Mouse (Mus musculus): ENCODE results near the gene Ciapin1. TPM values are rescaled to one million over a fixed set of nuclear protein-coding genes. Genes with fewer than 3 reads are reported as not detected.

The Ciapin1 gene
- total RNA-seq (2022) = 10 to 100 TPM; 62.0 to 88.0 (median 71.0) TPM

GRCm38 (mm10) chr8:94837662-94838574 is at the start of gene Ciapin1, which contains the start of gene Coq9:
Gene Ciapin1 (minus strand): TSS chr8:94838358.
Gene Coq9 (plus strand): TSS chr8:94838321.
- peak; percentile 93 to 94 for DNase-seq (ENCODE audit: low spot score in 2 of 2)

GRCm38 (mm10) chr8:94880742-94881141 is 42.6 kb upstream of the Ciapin1 start:
- DNase-seq (ENCODE audit: low spot score in 2 of 2) = no peak

- no peak for DNase-seq (ENCODE audit: low spot score in 2 of 2)
These were observed 38.7 kb upstream of the Ciapin1 start for GRCm38 (mm10) chr8:94876820-94877219.

GRCm38 (mm10) chr8:94876197-94876730 is 38.1 kb upstream of the Ciapin1 start, which contains the start of gene Dok4:
Gene Dok4 (minus strand): TSS chr8:94876330.
- DNase-seq (ENCODE audit: low spot score in 2 of 2) = peak in 1 of 2 experiments; percentile 62

GRCm38 (mm10) chr8:94875871-94876150 is 37.7 kb upstream of the Ciapin1 start:
- no peak for DNase-seq (ENCODE audit: low spot score in 2 of 2)

GRCm38 (mm10) chr8:94875096-94875870 is 37.1 kb upstream of the Ciapin1 start:
- no peak for DNase-seq (ENCODE audit: low spot score in 2 of 2)

- peak in 1 of 2 experiments; percentile 72 for DNase-seq (ENCODE audit: low spot score in 2 of 2)
These were observed 36.2 kb upstream of the Ciapin1 start for GRCm38 (mm10) chr8:94874358-94874757.

- DNase-seq (ENCODE audit: low spot score in 2 of 2) = no peak
These were observed 34.4 kb upstream of the Ciapin1 start for GRCm38 (mm10) chr8:94872576-94872975.

GRCm38 (mm10) chr8:94872156-94872555 is 34.0 kb upstream of the Ciapin1 start:
- DNase-seq (ENCODE audit: low spot score in 2 of 2) = no peak

GRCm38 (mm10) chr8:94871108-94871894 is 33.1 kb upstream of the Ciapin1 start:
- peak; percentile 67 to 74 for DNase-seq (ENCODE audit: low spot score in 2 of 2)

- peak; percentile 64 to 66 for DNase-seq (ENCODE audit: low spot score in 2 of 2)
These were observed 32.4 kb upstream of the Ciapin1 start for GRCm38 (mm10) chr8:94870474-94871107.

GRCm38 (mm10) chr8:94870003-94870402 is 31.8 kb upstream of the Ciapin1 start:
- no peak for DNase-seq (ENCODE audit: low spot score in 2 of 2)

GRCm38 (mm10) chr8:94869146-94869545 is 31.0 kb upstream of the Ciapin1 start:
- no peak for DNase-seq (ENCODE audit: low spot score in 2 of 2)

- no peak for DNase-seq (ENCODE audit: low spot score in 2 of 2)
These were observed 28.8 kb upstream of the Ciapin1 start for GRCm38 (mm10) chr8:94866921-94867320.

GRCm38 (mm10) chr8:94865292-94865691 is 27.1 kb upstream of the Ciapin1 start:
- no peak for DNase-seq (ENCODE audit: low spot score in 2 of 2)

- DNase-seq (ENCODE audit: low spot score in 2 of 2) = no peak
These were observed 25.9 kb upstream of the Ciapin1 start for GRCm38 (mm10) chr8:94863897-94864673.

- no peak for DNase-seq (ENCODE audit: low spot score in 2 of 2)
These were observed 24.5 kb upstream of the Ciapin1 start for GRCm38 (mm10) chr8:94862487-94863220.

GRCm38 (mm10) chr8:94861352-94861910 is 23.3 kb upstream of the Ciapin1 start:
- no peak for DNase-seq (ENCODE audit: low spot score in 2 of 2)
